Mouse (Mus musculus): ENCODE measurements at regions not wholly inside any gene's neighbourhood (a gene's known extent, or its start where the extent isn't known, plus 50 kb on each side); places are given as distances from the start of the nearest gene placed in this dataset.

GRCm38 (mm10) chr6:16999451-17000139 is 65.4 kb upstream of the Tes start:
- Histone ChIP-seq H3K4me2 (replicated peaks; ENCODE audit: low read depth) (peak overlapping the region; percentile 45), H3K27me3 (ENCODE audit: control insufficient read depth, insufficient read depth, low read length) (no peaks in the 10 kb centered on the region), H3K4me3 (ENCODE audit: low read depth, low read length) (peak overlapping the region; percentile 8; the same call in 1 of the 2 replicates), H3K36me3 (ENCODE audit: control insufficient read depth, insufficient read depth, low read length) (no peaks in the 10 kb centered on the region), H3K9ac (ENCODE audit: low read length) (no peak overlapping the region), H3K4me1 (replicated peaks; ENCODE audit: control insufficient read depth, insufficient read depth) (no peaks in the 10 kb centered on the region), H3K9me3 (ENCODE audit: control insufficient read depth, low read length) (no peaks in the 10 kb centered on the region), H3K27ac (replicated peaks) (no peak overlapping the region)
- no peak for DNase-seq (ENCODE audit: low spot score)
- 60% methylated on average over 21 of the region's 21 CpGs for WGBS
- TF ChIP-seq EP300 (optimal IDR thresholded peaks at IDR 0.05) (no peak), CTCF (IDR thresholded peaks at IDR 0.05; ENCODE audit: low read depth) (peak; percentile 41; the same call in 1 of the 2 replicates)
- no peak for ATAC-seq (ENCODE audit: low FRiP score, low TSS enrichment)

- ATAC-seq (ENCODE audit: low FRiP score, low TSS enrichment), result no peak
- no peak for TF ChIP-seq CTCF (IDR thresholded peaks at IDR 0.05; ENCODE audit: low read depth)
- TF ChIP-seq EP300 (optimal IDR thresholded peaks at IDR 0.05), result no peak
These were observed 69.4 kb upstream of the Tes start for GRCm38 (mm10) chr6:16995495-16995936.

GRCm38 (mm10) chr6:16994711-16995110 is 70.2 kb upstream of the Tes start:
- WGBS, result 9% methylated on average over 8 of the region's 8 CpGs
- no peak overlapping the region for H3K4me2 ChIP-seq (replicated peaks; ENCODE audit: low read depth)
- peak; percentile 82 for TF ChIP-seq CTCF (IDR thresholded peaks at IDR 0.05; ENCODE audit: low read depth)
- no peak for TF ChIP-seq EP300 (optimal IDR thresholded peaks at IDR 0.05)
- H3K9me3 ChIP-seq (ENCODE audit: control insufficient read depth, low read length), result no peaks in the 10 kb centered on the region
- ATAC-seq (ENCODE audit: low FRiP score, low TSS enrichment) (no peak), DNase-seq (ENCODE audit: low spot score) (no peak)
- no peak overlapping the region for H3K9ac ChIP-seq (ENCODE audit: low read length)
- no peaks in the 10 kb centered on the region for H3K36me3 ChIP-seq (ENCODE audit: control insufficient read depth, insufficient read depth, low read length)
- no peak overlapping the region for H3K4me3 ChIP-seq (ENCODE audit: low read depth, low read length)
- no peak overlapping the region for H3K27ac ChIP-seq (replicated peaks)
- H3K4me1 ChIP-seq (replicated peaks; ENCODE audit: control insufficient read depth, insufficient read depth), result no peaks in the 10 kb centered on the region
- no peaks in the 10 kb centered on the region for H3K27me3 ChIP-seq (ENCODE audit: control insufficient read depth, insufficient read depth, low read length)

More at GRCm38 (mm10) chr6:16995495-16995936, 69.4 kb upstream of the Tes start:
- no peak for DNase-seq (ENCODE audit: low spot score)
- H3K9me3 ChIP-seq (ENCODE audit: control insufficient read depth, low read length), result no peaks in the 10 kb centered on the region
- H3K9ac ChIP-seq (ENCODE audit: low read length), result no peak overlapping the region
- H3K27me3 ChIP-seq (ENCODE audit: control insufficient read depth, insufficient read depth, low read length), result no peaks in the 10 kb centered on the region
- WGBS, result 52% methylated on average over 10 of the region's 10 CpGs
- H3K36me3 ChIP-seq (ENCODE audit: control insufficient read depth, insufficient read depth, low read length), result no peaks in the 10 kb centered on the region
- H3K4me2 ChIP-seq (replicated peaks; ENCODE audit: low read depth), result no peak overlapping the region
- no peak overlapping the region for H3K27ac ChIP-seq (replicated peaks)
- no peaks in the 10 kb centered on the region for H3K4me1 ChIP-seq (replicated peaks; ENCODE audit: control insufficient read depth, insufficient read depth)
- H3K4me3 ChIP-seq (ENCODE audit: low read depth, low read length), result no peak overlapping the region; the same call in 1 of the 2 replicates

- Histone ChIP-seq H3K9me3 (ENCODE audit: control insufficient read depth, low read length) (no peaks in the 10 kb centered on the region), H3K27me3 (ENCODE audit: control insufficient read depth, insufficient read depth, low read length) (no peaks in the 10 kb centered on the region), H3K27ac (replicated peaks) (no peak overlapping the region), H3K36me3 (ENCODE audit: control insufficient read depth, insufficient read depth, low read length) (no peaks in the 10 kb centered on the region), H3K4me2 (replicated peaks; ENCODE audit: low read depth) (no peak overlapping the region), H3K4me1 (replicated peaks; ENCODE audit: control insufficient read depth, insufficient read depth) (no peaks in the 10 kb centered on the region), H3K9ac (ENCODE audit: low read length) (no peak overlapping the region), H3K4me3 (ENCODE audit: low read depth, low read length) (no peak overlapping the region)
- ATAC-seq (ENCODE audit: low FRiP score, low TSS enrichment), result no peak
- WGBS, result 77% methylated on average over 15 of the region's 15 CpGs
- DNase-seq (ENCODE audit: low spot score), result no peak
- TF ChIP-seq EP300 (optimal IDR thresholded peaks at IDR 0.05) (no peak), CTCF (IDR thresholded peaks at IDR 0.05; ENCODE audit: low read depth) (no peak)
These were observed 72.9 kb upstream of the Tes start for GRCm38 (mm10) chr6:16991996-16992591.

- no peak overlapping the region for H3K9ac ChIP-seq (ENCODE audit: low read length)
- H3K4me2 ChIP-seq (replicated peaks; ENCODE audit: low read depth), result no peak overlapping the region
- no peaks in the 10 kb centered on the region for H3K27me3 ChIP-seq (ENCODE audit: control insufficient read depth, insufficient read depth, low read length)
- peak; percentile 83 for TF ChIP-seq CTCF (IDR thresholded peaks at IDR 0.05; ENCODE audit: low read depth)
- no peak for TF ChIP-seq EP300 (optimal IDR thresholded peaks at IDR 0.05)
- H3K4me3 ChIP-seq (ENCODE audit: low read depth, low read length), result no peak overlapping the region
- H3K9me3 ChIP-seq (ENCODE audit: control insufficient read depth, low read length), result no peaks in the 10 kb centered on the region
- no peaks in the 10 kb centered on the region for H3K4me1 ChIP-seq (replicated peaks; ENCODE audit: control insufficient read depth, insufficient read depth)
- H3K27ac ChIP-seq (replicated peaks), result no peak overlapping the region
- H3K36me3 ChIP-seq (ENCODE audit: control insufficient read depth, insufficient read depth, low read length), result no peaks in the 10 kb centered on the region
- DNase-seq (ENCODE audit: low spot score), result peak; percentile 28
- no peak for ATAC-seq (ENCODE audit: low FRiP score, low TSS enrichment)
- WGBS, result 16% methylated on average over 3 of the region's 3 CpGs
These were observed 79.9 kb upstream of the Tfec start for GRCm38 (mm10) chr6:16978206-16978505.
